Mouse (Mus musculus) testis, adult 2 months (tissue): ENCODE results near the gene Fndc9. TPM values are rescaled to one million over a fixed set of nuclear protein-coding genes. Genes with fewer than 3 reads are reported as not detected.
A peak's percentile ranks its signal among the peaks of the same experiment; 100 is the strongest.

ENCODE experiments used
- H3K27ac ChIP-seq: fragments of 200-500 bp; 2 replicates; pipeline ENCODE4 v1.5.1; 2012; ENCODE audit warnings: low read depth, low read length; ENCODE audit not compliant: control insufficient read depth, insufficient read depth
- H3K27me3 ChIP-seq: fragments of 200-500 bp; 2 replicates; pipeline ENCODE4 v1.6.1; 2012; ENCODE audit warnings: mild to moderate bottlenecking, low read length, moderate library complexity; ENCODE audit not compliant: control insufficient read depth, insufficient read depth
- H3K36me3 ChIP-seq: fragments of 200-500 bp; 2 replicates; pipeline ENCODE4 v1.6.1; 2012; ENCODE audit warnings: mild to moderate bottlenecking, low read length; ENCODE audit not compliant: control insufficient read depth, insufficient read depth
- H3K4me1 ChIP-seq: fragments of 200-500 bp; 2 replicates; pipeline ENCODE4 v1.6.1; 2012; ENCODE audit warnings: low read length; ENCODE audit not compliant: control insufficient read depth, insufficient read depth
- H3K4me3 ChIP-seq: fragments of 200-500 bp; 2 replicates; pipeline ENCODE4 v1.5.1; 2012; ENCODE audit warnings: low read depth, mild to moderate bottlenecking, low read length, moderate library complexity, mixed read lengths; ENCODE audit not compliant: control insufficient read depth
- CTCF ChIP-seq: fragments of 200-500 bp; IDR thresholded peaks from 2 replicates; pipeline ENCODE4 v1.5.1; 2012; ENCODE audit warnings: low read depth, mild to moderate bottlenecking, inconsistent platforms, low read length, moderate library complexity; ENCODE audit not compliant: control insufficient read depth, insufficient read depth, insufficient replicate concordance
- POLR2A ChIP-seq: fragments of 200-500 bp; IDR thresholded peaks from 2 replicates; pipeline ENCODE4 v1.6.1; 2012; ENCODE audit warnings: low read depth, mild to moderate bottlenecking, inconsistent platforms, low read length, moderate library complexity; ENCODE audit not compliant: control insufficient read depth
- polyA plus RNA-seq: library from polyadenylated mRNA; depleted of rRNA; stranded (reverse); fragments of >200 nt; gene quantifications from 2 replicates; pipeline ENCODE4 v1.2.3, GENCODE M21; 2012

Fndc9 gene
- polyA plus RNA-seq, 1 experiment: 0.44 TPM

GRCm38 (mm10) chr11:46236976-46237375 lies 1.6 kb downstream of the Fndc9 start:
- TF ChIP-seq CTCF: peak; percentile 19; the same call in 1 of the 2 replicates
- TF ChIP-seq POLR2A: no peak
- no peaks in the 10 kb centered on the region for H3K36me3 ChIP-seq

DNA sequence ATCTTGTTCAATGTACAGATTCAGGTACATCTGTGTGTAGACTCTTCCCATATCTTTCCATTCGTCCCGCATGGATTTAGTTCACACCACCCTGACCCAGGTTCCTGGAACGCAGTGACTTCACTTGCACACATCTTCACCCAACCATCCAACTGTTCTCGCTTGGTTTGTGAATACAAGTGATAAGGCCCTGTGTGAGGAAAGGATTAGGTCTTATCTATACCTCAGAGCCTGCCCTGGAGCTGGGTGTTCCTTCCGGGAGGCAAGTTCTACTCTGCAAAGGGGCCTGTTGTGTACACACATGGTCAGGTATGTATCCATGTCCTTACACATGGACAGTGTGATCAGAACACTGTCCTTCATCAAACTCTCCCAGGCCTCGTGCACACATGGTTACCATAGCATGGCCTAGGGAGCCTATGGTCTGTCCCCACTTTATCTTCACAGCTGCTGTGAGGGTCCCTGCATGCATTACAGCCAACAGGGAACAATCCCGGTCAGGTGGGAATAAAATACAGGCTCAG lies 5.9 kb downstream of the Fndc9 start:
- no peaks in the 10 kb centered on the region for H3K36me3 ChIP-seq

More at GRCm38 (mm10) chr11:46236976-46237375, 1.6 kb downstream of the Fndc9 start:
- no peak overlapping the region for H3K27ac ChIP-seq
- H3K27me3 ChIP-seq: no peaks in the 10 kb centered on the region
- no peak overlapping the region for H3K4me3 ChIP-seq
- H3K4me1 ChIP-seq: no peaks in the 10 kb centered on the region

DNA sequence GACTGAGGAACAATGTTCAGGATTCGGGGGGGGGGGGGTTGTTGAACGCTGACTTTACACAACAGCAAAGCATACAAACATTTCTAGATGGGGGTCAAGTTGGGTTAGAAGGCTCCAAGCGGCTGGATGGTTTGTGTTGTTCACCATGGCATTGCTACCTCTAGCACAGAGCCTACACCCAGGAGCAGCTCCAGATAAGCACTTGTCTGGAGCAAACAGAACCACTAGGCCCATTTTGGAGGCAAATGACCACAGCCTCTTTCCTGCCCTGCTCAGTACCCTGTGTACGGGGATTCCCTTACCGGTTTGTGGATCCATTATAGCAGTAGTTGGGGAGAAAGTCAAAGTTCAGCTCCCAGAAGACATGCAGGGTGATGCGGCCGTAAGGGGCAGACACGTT lies 6.7 kb downstream of the Fndc9 start:
- Histone ChIP-seq H3K4me1 (no peaks in the 10 kb centered on the region), H3K27ac (no peak overlapping the region), H3K4me3 (no peak overlapping the region), H3K36me3 (no peaks in the 10 kb centered on the region), H3K27me3 (no peaks in the 10 kb centered on the region)
- TF ChIP-seq CTCF (no peak), POLR2A (no peak)

More for the DNA sequence above, 5.9 kb downstream of the Fndc9 start:
- Histone ChIP-seq H3K4me3 (no peak overlapping the region), H3K27me3 (no peaks in the 10 kb centered on the region), H3K27ac (no peak overlapping the region), H3K4me1 (no peaks in the 10 kb centered on the region)
- TF ChIP-seq CTCF (no peak), POLR2A (no peak)

GRCm38 (mm10) chr11:46244731-46245604 lies 9.6 kb downstream of the Fndc9 start:
- H3K36me3 ChIP-seq: no peaks in the 10 kb centered on the region
- H3K4me1 ChIP-seq: no peaks in the 10 kb centered on the region
- TF ChIP-seq CTCF: no peak
- no peak for TF ChIP-seq POLR2A
- no peak overlapping the region for H3K4me3 ChIP-seq
- H3K27me3 ChIP-seq: no peaks in the 10 kb centered on the region
- no peak overlapping the region for H3K27ac ChIP-seq

- no peak for TF ChIP-seq CTCF
- Histone ChIP-seq H3K27ac (no peak overlapping the region), H3K36me3 (no peaks in the 10 kb centered on the region), H3K4me3 (no peak overlapping the region), H3K27me3 (no peaks in the 10 kb centered on the region), H3K4me1 (no peaks in the 10 kb centered on the region)
Measured at GRCm38 (mm10) chr11:46245926-46246325, 10.6 kb downstream of the Fndc9 start.

DNA sequence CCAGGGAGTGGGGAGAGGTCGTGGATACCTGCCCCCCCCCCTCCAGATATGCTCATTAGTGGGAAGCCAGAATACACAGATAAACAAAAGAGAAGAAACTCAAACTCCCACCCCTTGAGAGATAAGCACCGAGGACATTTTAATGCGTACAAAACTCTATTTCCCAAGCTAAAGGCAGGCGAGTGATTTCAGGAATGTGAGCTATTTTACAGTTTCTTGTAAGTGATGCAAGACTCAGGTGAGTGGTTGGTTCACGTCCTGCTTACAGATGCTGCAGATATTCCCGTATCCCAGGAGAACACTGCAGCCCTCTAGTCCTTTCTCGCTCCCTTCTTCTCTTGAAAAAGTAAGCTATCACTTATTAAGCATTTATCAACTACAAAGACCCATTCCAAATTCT lies 11.1 kb downstream of the Fndc9 start:
- TF ChIP-seq CTCF: no peak
- no peak for TF ChIP-seq POLR2A
- H3K4me3 ChIP-seq: no peak overlapping the region
- H3K27me3 ChIP-seq: no peaks in the 10 kb centered on the region
- no peak overlapping the region for H3K27ac ChIP-seq
- H3K36me3 ChIP-seq: no peaks in the 10 kb centered on the region
- no peaks in the 10 kb centered on the region for H3K4me1 ChIP-seq

DNA sequence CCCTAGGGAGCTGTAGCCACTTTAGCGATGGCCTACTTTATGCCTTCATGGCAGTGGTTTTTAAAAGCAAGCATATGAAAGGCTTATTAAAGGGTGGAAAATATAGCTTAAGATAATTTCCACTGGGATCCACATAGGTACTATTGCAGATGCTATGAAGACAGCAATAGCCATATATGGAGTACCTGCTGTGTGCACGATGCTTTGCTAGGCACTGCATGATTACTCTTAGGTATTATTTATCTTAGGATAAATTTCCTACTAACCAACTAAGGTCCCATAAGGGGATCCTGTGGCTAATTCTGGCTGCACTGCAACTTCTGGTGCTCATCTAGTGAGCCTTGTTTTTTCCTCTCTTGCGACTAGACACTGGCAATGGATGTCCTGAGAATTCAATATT lies 13.0 kb downstream of the Fndc9 start:
- H3K27ac ChIP-seq: no peak overlapping the region
- no peaks in the 10 kb centered on the region for H3K27me3 ChIP-seq
- H3K4me1 ChIP-seq: no peaks in the 10 kb centered on the region
- no peak overlapping the region for H3K4me3 ChIP-seq
- H3K36me3 ChIP-seq: no peaks in the 10 kb centered on the region
- TF ChIP-seq CTCF: no peak
